Mouse (Mus musculus): ENCODE measurements at regions not wholly inside any gene's neighbourhood (a gene's known extent, or its start where the extent isn't known, plus 50 kb on each side); places are given as distances from the start of the nearest gene placed in this dataset.
"Not testable (repeated sequence)": the region's sequence is repeated elsewhere in the genome, so short reads cannot be mapped to it uniquely, and the experiment has no call there.

DNA sequence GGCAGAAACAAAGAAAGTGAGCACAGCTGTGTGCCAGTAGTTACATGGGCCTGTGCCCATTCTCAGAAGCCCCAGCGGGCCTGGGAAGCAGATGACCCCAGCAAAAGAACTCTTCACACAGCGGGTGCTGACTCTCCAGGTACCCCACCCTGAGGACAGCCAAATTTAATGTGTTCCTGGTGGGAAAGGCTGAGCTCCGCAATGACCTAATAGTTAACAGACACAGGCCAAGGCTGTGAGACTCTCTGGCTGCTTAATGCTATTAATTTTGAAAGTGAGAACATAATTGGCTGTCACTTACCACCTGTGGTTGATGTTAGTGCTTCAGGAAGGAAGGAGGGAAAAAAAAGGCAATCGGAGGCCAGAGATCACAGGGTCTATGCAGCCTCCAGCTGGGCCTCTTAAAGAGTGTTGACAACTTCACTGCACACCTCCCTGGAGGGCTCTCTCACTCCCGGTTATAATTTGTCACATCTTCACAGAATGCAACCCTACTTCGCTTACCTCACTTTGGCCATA lies 691.5 kb downstream of the Rapgef2 start:
- intact Hi-C loops (cut with DNase I; ENCODE audit: low total_unique reads) = no loop called here
- DNase-seq = no peak

GRCm38 (mm10) chr3:78594305-78594704 lies 692.0 kb downstream of the Rapgef2 start:
- no peak for DNase-seq
- intact Hi-C loops (cut with DNase I; ENCODE audit: low total_unique reads) = no loop called here

DNA sequence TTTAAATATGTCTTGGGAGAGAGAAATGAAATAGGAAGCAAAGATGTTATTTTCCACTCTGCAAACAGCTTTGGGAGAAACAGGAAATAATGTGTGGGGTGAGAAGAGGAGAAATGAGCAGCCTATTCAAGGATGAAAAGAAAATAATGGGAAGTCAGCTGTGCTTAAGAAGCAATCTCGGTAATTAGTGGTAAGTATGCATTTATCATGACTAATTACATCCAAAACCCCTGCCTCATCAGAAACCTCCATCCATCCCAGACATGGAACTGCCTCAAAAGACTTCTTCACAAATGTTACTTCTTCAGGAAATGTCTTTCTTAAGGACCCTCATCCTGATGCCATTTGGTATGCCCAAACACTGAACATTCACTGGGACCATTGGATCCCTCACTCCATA lies 699.7 kb downstream of the Rapgef2 start:
- intact Hi-C loops (cut with DNase I; ENCODE audit: low total_unique reads) = no loop called here
- DNase-seq = no peak

DNA sequence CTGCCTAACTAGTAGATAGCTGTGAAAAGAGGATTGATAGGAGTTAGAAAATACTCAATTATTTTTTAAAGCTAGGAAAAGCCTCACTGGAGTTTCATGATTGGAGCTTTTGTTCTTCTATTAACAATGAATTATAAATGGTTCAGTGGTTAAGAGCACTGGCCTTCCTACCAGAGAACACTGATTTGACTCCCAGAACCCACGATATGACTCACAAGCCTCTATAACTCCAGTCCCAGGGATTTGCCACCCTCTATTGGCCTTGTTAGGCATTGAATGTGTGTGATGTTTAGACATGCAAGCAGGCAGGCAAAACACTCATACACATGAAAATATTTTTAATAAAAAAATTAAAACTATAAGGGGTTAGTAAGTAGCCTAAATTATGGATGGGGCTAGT lies 704.4 kb downstream of the Rapgef2 start:
- intact Hi-C loops (cut with DNase I; ENCODE audit: low total_unique reads) = no loop called here
- no peak for DNase-seq

DNA sequence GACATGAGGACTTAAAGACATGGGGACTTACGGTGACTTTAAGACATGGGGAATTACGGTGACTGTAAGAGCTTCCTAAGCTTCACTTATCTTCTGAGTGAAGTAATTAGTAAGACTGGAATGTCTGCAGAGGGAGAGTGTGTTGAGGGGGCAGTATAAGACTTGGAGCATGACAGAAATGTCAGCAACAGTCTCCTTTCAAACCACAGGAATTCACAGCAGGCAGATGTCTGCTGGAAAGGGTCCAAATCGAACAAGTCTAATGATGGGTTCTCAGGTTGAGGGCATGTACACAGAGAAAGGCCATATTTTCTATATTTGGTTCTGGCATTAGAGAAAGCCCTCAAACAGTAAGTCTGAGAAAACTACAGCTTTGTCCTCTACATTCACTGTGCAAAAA lies 705.2 kb downstream of the Rapgef2 start:
- DNase-seq = no peak
- intact Hi-C loops (cut with DNase I; ENCODE audit: low total_unique reads) = no loop called here

- intact Hi-C loops (cut with DNase I; ENCODE audit: low total_unique reads) = no loop called here
- DNase-seq = no peak
Observed at GRCm38 (mm10) chr3:78575667-78576464, 710.5 kb downstream of the Rapgef2 start.

- intact Hi-C loops (cut with DNase I; ENCODE audit: low total_unique reads) = no loop called here
- no peak for DNase-seq
Observed at GRCm38 (mm10) chr3:78574807-78575206, 711.5 kb downstream of the Rapgef2 start.

- intact Hi-C loops (cut with DNase I; ENCODE audit: low total_unique reads) = no loop called here
Observed at GRCm38 (mm10) chr3:78573299-78573698, 713.0 kb downstream of the Rapgef2 start.

GRCm38 (mm10) chr3:78564926-78565325 lies 721.4 kb downstream of the Rapgef2 start:
- intact Hi-C loops (cut with DNase I; ENCODE audit: low total_unique reads); DNase-seq: not testable (repeated sequence)

More at GRCm38 (mm10) chr3:78573299-78573698, 713.0 kb downstream of the Rapgef2 start:
- DNase-seq = no peak
